Mouse (Mus musculus) A20 (cell line): ENCODE data around the gene Rad23a.
"Not testable (repeated sequence)": the region's sequence is repeated elsewhere in the genome, so short reads cannot be mapped to it uniquely, and the experiment has no call there.

Experiments
- DNase-seq: peaks from one replicate; pipeline ENCODE4 v3.0.0-alpha.2; 2011; ENCODE audit warnings: low read depth, low spot score

Gene Rad23a

GRCm38 (mm10) chr8:84841514-84841913 lies 1.0 kb upstream of the Rad23a start:
- DNase-seq: no peak

DNA sequence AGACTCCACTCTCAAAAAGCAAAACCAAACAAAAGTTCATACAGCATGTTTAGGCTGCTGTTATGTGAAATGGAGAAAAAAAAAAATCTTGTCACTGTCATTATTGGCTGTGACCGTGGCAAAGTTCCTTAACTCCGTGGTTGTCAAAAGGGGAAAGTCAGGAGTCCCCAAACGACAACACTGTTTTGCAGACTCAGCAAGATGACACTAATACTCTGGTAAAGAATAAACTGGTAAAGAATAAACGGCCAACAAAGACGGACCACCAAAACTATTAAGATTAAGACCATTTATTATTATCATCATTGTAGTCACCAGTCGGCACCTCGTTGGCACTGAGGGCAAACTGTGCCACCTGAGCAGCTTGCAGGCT lies 604 bp downstream of the Rad23a start:
- no peak for DNase-seq

DNA sequence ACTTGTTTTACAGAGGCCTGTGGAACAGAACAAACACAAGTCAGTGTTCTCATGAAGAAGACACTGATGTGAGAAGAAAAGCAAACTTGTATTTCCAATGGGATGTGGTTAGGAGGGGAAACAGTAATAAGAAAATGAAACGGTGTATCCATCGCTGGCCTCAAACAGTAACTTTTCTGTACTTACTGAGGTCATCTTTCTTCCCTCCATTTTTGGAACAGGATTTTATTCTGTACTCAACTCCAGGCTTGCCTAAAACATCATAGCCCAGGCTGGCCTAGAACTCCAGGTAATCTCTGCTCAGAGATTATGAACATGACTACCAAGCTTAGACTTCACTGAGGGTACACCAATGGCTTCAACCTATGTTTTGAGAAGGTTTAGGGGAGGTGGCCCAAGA lies 1.1 kb downstream of the Rad23a start:
- DNase-seq: no peak

- no peak for DNase-seq
These were observed 2.0 kb downstream of the Rad23a start for GRCm38 (mm10) chr8:84838513-84838912.

GRCm38 (mm10) chr8:84837912-84838470 lies 2.5 kb downstream of the Rad23a start:
- DNase-seq: no peak

DNA sequence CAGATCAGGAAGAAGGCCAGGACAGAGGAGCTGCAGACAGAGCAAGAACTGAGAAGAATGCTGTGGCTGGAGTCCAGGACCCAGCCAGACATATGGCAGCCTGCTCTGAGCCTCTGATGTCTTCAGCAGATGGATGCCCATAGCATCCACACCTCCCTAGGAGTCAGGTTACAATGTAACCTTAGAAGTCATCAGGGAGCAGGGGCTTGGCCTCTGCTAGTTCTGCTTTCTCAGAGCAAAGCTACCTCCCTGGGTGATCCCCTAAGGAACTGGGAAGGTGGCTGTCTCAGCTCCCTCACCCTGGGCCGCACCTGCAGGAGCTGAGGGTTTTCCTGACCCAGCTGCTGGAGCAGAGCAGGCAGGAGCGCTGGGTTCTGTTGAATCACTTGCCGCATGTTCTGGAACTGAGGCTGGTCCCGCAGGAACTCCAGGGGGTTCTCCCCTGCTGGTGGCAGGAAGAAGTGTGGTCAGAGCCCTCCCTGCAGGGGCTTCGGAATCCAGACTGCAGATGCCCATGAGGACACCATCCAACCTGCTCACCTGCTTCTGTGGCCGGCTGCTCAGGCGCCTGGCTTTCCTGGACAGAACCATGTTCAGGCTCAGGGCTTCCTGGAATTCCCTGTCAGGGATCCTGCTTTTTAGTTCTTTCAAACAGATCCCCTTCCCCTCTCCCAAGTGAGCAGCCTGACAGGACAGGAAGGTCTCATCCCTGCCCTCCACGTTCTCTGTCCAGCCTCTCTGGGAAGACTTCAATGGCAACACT lies 3.1 kb downstream of the Rad23a start:
- no peak for DNase-seq

DNA sequence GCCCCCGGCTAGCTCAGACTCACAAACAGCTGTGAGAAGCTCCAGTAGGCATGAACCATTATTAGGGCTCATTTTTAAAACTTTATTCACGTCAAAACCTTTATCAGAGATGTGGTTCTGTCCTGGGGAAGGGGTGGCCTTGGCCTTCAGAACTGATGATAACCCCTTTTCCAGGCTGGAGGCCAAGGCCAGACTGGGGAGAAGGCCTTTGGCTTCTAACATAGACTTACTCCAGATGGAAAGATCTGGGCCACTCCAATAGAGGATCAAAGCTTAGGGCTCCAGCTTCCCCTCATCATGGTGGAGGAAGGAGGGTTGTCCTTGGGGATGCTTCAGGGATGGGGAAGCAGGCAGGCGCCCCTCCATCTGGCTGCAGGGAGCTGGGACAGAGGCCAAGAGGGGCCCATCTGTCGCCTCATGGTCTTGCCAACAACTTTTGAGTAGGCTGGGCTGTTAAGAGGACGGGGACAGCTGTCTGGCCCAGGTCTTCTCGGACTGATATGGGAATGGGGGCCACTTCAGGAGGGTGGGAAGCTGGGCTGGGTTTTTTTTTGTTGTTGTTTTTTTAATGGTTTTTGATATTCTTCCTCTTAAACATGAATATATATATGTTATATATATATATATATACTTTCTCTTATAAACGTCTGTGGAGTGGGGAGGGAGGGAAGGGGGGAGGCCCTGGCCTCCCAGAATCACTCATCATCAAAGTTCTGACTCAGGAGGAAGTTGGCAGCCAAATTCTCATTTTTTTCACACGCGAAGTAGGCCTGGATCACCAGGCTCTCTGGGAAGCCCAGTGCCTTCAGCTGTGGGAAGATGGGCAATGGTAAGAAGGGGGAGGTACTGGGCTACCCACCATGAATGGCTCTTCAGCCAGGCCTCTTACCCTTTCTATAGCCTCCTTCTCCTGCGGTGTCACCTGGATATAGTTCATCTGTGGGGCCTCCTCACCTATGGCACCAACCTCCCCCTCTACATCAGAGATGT lies 5.3 kb downstream of the Rad23a start:
- DNase-seq: no peak

DNA sequence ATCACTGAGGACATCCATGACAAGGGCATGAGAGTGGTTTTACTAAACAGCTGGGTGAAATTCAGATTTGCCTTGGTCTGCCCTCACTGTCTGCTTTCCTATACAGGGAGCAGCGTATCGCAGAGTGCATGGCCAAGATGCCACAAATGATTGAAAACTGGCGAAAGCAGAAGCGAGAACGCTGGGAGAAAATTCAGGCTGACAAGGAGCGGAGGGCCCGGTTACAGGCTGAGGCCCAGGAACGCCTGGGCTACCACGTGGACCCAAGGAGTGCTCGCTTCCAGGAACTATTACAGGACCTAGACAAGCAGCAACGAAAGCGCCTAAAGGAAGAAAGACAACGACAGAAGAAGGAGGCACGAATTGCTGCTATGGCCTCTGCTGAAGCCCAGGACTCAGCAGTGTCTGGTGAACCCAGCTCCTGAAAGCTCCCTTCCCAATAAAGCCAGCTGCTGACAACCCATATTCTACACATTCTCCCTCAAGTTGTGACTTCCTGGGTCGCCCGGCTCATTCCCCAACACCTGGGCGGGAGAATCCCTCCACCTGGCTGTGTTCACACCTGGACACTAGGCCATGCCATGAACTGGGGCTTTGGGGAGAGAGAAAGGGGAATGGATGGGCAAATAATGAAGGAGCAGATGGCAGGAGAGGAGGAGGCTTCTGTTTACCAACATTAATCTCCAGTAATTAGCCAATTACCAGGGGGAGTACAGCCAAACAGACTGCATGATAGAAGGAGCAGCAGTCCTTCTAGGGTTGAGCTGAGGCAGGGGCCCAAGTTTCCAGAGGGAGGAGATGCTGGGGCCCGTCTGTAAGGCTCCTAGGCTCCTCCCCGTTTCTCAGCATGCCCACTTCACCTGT lies 6.2 kb downstream of the Rad23a start:
- no peak for DNase-seq

- no peak for DNase-seq
These were observed 7.4 kb downstream of the Rad23a start for GRCm38 (mm10) chr8:84832759-84833742.

DNA sequence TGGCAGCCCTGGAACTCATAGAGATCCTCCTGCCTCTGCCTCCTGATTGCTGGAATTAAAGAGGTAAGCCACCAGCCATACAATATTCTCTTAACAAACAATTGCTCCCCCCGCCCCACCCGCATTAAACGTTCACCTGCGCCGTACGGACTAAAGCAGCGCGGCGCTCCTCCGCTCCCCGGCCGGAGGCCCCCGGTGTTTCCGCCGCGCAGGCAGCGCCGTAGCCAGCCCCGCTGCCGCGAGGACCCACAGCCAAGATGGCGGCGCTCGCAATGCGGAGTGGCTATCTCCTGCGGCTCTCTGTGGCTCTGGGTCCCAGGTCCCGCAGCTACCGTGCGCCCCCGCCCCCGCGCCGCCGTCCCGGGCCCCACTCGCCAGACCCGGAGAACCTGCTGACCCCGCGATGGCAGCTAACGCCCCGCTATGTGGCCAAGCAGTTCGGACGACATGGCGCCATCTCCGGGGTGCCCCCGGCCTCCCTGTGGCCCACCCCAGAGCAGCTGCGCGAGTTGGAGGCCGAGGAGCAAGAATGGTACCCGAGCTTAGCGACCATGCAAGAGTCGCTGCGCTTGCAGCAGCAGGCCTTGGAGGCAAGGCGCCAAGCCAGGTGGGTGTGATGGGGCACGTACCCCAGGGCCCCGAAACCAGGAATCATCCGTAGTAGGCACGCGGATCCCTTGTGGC lies 8.3 kb downstream of the Rad23a start:
- peak; percentile 90 for DNase-seq

- peak; percentile 92 for DNase-seq
These were observed 9.0 kb downstream of the Rad23a start, which contains the start of gene Gadd45gip1 for GRCm38 (mm10) chr8:84831490-84831889. TSS of gene Gadd45gip1 (plus strand) at chr8:84831522.

GRCm38 (mm10) chr8:84826518-84826917 lies 13.9 kb downstream of the Rad23a start:
- not testable (repeated sequence) for DNase-seq

GRCm38 (mm10) chr8:84825636-84826035 lies 14.8 kb downstream of the Rad23a start:
- peak; percentile 75 for DNase-seq

- peak; percentile 82 for DNase-seq
These were observed 16.8 kb downstream of the Rad23a start for GRCm38 (mm10) chr8:84823653-84824052.

GRCm38 (mm10) chr8:84822723-84823122 lies 17.7 kb downstream of the Rad23a start, which contains the start of gene Dand5:
TSS of gene Dand5 (minus strand) at chr8:84822823.
- no peak for DNase-seq

GRCm38 (mm10) chr8:84816117-84816516 lies 24.3 kb downstream of the Rad23a start:
- DNase-seq: no peak

GRCm38 (mm10) chr8:84815547-84815946 lies 24.9 kb downstream of the Rad23a start:
- peak; percentile 89 for DNase-seq

DNA sequence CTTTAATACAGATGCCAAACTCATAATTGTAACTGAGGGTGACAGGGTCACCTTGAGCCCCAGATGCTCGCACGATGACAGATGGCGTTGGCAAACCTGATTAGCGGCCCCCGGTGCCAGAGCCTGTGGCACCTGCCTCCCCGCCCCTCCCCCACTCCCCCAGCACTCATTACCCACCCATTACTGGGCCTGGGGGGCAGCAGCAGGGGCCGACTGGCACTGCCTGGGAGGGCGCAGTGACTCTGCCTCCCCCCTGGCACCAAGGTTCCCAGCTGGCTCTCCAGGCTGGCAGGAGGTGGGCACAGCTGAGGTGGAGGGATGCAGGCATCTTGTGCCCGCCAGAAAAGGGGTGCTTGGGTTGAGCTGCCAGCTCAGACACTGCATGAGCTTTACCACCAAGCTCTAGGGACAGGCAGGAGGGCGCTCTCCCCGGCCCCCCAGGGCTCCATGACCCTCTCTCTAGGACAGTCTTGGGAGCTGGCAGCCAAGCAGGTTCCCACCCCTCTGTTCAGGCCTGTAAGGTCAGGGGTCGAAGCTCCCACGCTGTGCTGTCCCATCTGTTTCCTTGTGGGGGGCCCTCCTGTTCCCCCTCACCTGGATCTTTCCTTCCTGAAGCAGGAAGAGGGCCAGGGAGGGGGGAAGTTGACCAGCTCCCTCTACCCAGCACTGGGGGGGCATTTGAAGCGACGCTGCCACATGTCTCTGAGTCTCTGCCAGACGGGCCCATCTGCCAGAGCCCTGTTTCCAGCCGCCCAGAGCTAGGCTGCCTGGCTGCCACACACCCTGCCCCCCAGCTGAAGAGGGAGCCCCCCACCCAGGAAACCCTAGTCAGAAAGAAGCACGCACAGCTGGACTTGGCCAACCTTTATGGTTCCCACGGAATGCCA lies 25.7 kb downstream of the Rad23a start:
- DNase-seq: no peak
